Mouse (Mus musculus): ENCODE data around the gene Gopc. TPM values are rescaled to one million over a fixed set of nuclear protein-coding genes. Genes with fewer than 3 reads are reported as not detected.
A peak's percentile ranks its signal among the peaks of the same experiment; 100 is the strongest.

The Gopc gene
- polyA plus RNA-seq (2015; fragmentation: Nextera tagmentation; extraction: Ambion mirVana) = 25.4 and 26.8 TPM in 2 replicates

DNA sequence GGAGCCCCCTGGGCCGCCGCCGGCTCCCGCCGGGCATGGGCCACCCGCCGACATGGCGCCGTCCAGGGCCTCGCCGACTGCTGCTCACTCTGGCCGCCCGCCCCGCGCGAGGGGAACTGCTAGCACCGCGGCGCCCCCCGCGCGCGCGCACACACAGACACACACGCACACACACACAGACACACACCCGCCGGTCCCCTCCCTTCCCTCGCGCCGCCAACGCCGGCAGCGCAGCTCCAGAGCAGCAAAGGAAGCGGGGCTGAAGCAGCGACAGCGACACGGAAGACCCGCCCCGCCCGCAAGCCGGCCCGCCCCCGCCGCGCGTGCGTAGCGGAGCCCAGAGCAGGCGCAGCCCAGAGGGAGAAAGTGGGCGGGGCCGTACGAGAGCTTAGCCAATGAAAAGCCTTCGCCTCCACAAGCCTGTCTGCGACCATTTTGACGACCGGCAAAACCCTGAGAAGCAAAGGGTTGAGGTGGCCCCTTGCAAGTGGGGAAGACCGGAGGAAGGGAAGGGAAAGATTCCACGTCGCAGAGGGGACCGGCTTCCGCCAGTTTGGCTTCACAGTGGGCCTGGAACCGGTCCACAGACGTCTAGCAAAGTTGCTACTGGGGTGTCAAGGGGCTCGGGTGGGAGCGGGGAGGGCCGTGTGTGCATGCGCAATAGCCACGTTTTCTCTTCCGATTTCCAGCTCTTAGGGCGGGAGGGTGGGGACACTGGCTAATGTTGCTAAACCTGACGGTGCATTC, at the start of gene Gopc:
TSS of gene Gopc (minus strand) at position 280 of the 747 bp plus-strand sequence.
- H3K4me3 ChIP-seq (replicated peaks; ENCODE audit: low read length) = peak within 1 kb of the TSS; percentile 98
- H3K9me3 ChIP-seq (ENCODE audit: control insufficient read depth, low read length) = no peaks in the 10 kb centered on the region
- peak within 1 kb of the TSS; percentile 97 for H3K9ac ChIP-seq (replicated peaks; ENCODE audit: low read depth, low read length)
- peak; percentile 98 for ATAC-seq
- H3K4me2 ChIP-seq (ENCODE audit: low read length) = peak within 1 kb of the TSS; percentile 70
- peak within 1 kb of the TSS; percentile 95 for H3K27ac ChIP-seq (ENCODE audit: low read length)
- no peaks in the 10 kb centered on the region for H3K36me3 ChIP-seq (ENCODE audit: control insufficient read depth, insufficient read depth)
- under 1% methylated on average over 66 of the region's 71 CpGs for WGBS
- H3K27me3 ChIP-seq (replicated peaks; ENCODE audit: control insufficient read depth, insufficient read depth, low read length) = no peaks in the 10 kb centered on the region
- H3K4me1 ChIP-seq (replicated peaks; ENCODE audit: control insufficient read depth, insufficient read depth, low read length) = peaks cover 11% of the 10 kb centered on the region

DNA sequence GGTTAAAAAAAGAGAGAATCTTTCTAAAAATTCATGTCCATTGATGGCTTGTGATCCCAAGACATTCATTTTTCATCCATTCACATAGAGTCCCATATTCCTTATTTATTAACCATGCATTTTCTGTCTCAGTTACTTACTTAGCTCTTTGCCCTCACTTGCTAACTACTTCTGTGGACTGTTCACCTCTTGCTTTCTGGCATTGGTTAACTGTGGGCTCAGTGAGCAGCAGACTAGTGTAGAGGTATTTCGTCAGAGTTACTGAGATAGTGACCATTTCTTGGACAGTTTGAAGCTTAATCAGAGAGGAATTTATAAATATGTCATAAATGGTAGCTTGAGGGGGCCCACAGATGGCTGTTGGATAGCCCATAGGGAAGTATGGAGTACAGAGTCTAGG, 49.0 kb upstream of the Gopc start:
- 93% methylated on average over 1 of the region's 1 CpGs for WGBS
- Histone ChIP-seq H3K4me3 (replicated peaks; ENCODE audit: low read length) (no peak overlapping the region), H3K27me3 (replicated peaks; ENCODE audit: control insufficient read depth, insufficient read depth, low read length) (no peaks in the 10 kb centered on the region), H3K4me2 (ENCODE audit: low read length) (no peak overlapping the region), H3K9ac (replicated peaks; ENCODE audit: low read depth, low read length) (no peak overlapping the region), H3K4me1 (replicated peaks; ENCODE audit: control insufficient read depth, insufficient read depth, low read length) (no peaks in the 10 kb centered on the region), H3K36me3 (ENCODE audit: control insufficient read depth, insufficient read depth) (peaks cover 18% of the 10 kb centered on the region), H3K27ac (ENCODE audit: low read length) (no peak overlapping the region), H3K9me3 (ENCODE audit: control insufficient read depth, low read length) (no peaks in the 10 kb centered on the region)
- no peak for ATAC-seq

GRCm38 (mm10) chr10:52427634-52428415, 45.9 kb upstream of the Gopc start:
- H3K9ac ChIP-seq (replicated peaks; ENCODE audit: low read depth, low read length) = no peak overlapping the region
- no peak overlapping the region for H3K4me3 ChIP-seq (replicated peaks; ENCODE audit: low read length)
- H3K36me3 ChIP-seq (ENCODE audit: control insufficient read depth, insufficient read depth) = peaks cover 10% of the 10 kb centered on the region
- no peaks in the 10 kb centered on the region for H3K4me1 ChIP-seq (replicated peaks; ENCODE audit: control insufficient read depth, insufficient read depth, low read length)
- no peak overlapping the region for H3K4me2 ChIP-seq (ENCODE audit: low read length)
- H3K9me3 ChIP-seq (ENCODE audit: control insufficient read depth, low read length) = no peaks in the 10 kb centered on the region
- ATAC-seq = peak; percentile 47; the same call in 1 of the 2 replicates
- no peak overlapping the region for H3K27ac ChIP-seq (ENCODE audit: low read length)
- 29% methylated on average over 2 of the region's 2 CpGs for WGBS
- H3K27me3 ChIP-seq (replicated peaks; ENCODE audit: control insufficient read depth, insufficient read depth, low read length) = no peaks in the 10 kb centered on the region

- no peak for ATAC-seq
- 87% methylated on average over 7 of the region's 7 CpGs for WGBS
Observed at GRCm38 (mm10) chr10:52426314-52426980, 44.5 kb upstream of the Gopc start.

DNA sequence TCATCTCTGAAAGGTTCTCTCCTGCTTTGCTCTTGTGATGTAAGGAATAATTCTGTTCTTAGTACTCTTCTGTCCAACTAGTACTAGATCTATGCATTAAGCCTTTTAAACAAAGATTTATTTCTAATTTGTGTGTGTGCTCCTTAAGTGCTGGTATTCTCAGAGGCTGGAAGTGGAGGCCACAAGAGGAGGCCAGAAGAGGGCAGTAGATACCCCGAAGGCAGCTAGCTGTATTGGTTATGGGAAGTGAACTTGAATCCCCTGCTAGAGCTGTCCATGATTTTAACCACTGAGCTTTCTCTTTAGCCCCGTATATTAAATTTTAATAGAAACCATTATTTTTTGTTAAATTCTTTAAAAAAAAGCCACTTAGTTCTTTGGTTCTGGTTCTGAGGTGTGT, 41.2 kb upstream of the Gopc start:
- no peak overlapping the region for H3K27ac ChIP-seq (ENCODE audit: low read length)
- H3K36me3 ChIP-seq (ENCODE audit: control insufficient read depth, insufficient read depth) = no peaks in the 10 kb centered on the region
- H3K4me2 ChIP-seq (ENCODE audit: low read length) = no peak overlapping the region
- WGBS = 87% methylated on average over 2 of the region's 2 CpGs
- ATAC-seq = no peak
- H3K4me3 ChIP-seq (replicated peaks; ENCODE audit: low read length) = no peak overlapping the region
- no peaks in the 10 kb centered on the region for H3K27me3 ChIP-seq (replicated peaks; ENCODE audit: control insufficient read depth, insufficient read depth, low read length)
- H3K4me1 ChIP-seq (replicated peaks; ENCODE audit: control insufficient read depth, insufficient read depth, low read length) = peaks cover 19% of the 10 kb centered on the region
- H3K9me3 ChIP-seq (ENCODE audit: control insufficient read depth, low read length) = no peaks in the 10 kb centered on the region
- no peak overlapping the region for H3K9ac ChIP-seq (replicated peaks; ENCODE audit: low read depth, low read length)

More at GRCm38 (mm10) chr10:52426314-52426980, 44.5 kb upstream of the Gopc start:
- H3K27ac ChIP-seq (ENCODE audit: low read length) = no peak overlapping the region
- H3K4me3 ChIP-seq (replicated peaks; ENCODE audit: low read length) = no peak overlapping the region
- H3K36me3 ChIP-seq (ENCODE audit: control insufficient read depth, insufficient read depth) = peaks cover 8% of the 10 kb centered on the region; the same call in 1 of the 2 replicates
- H3K4me1 ChIP-seq (replicated peaks; ENCODE audit: control insufficient read depth, insufficient read depth, low read length) = no peaks in the 10 kb centered on the region
- no peaks in the 10 kb centered on the region for H3K9me3 ChIP-seq (ENCODE audit: control insufficient read depth, low read length)
- H3K27me3 ChIP-seq (replicated peaks; ENCODE audit: control insufficient read depth, insufficient read depth, low read length) = no peaks in the 10 kb centered on the region
- H3K9ac ChIP-seq (replicated peaks; ENCODE audit: low read depth, low read length) = no peak overlapping the region
- H3K4me2 ChIP-seq (ENCODE audit: low read length) = no peak overlapping the region

GRCm38 (mm10) chr10:52421716-52422115, 39.8 kb upstream of the Gopc start:
- H3K4me3 ChIP-seq (replicated peaks; ENCODE audit: low read length) = no peak overlapping the region
- H3K4me2 ChIP-seq (ENCODE audit: low read length) = no peak overlapping the region
- WGBS = 94% methylated on average over 6 of the region's 6 CpGs
- H3K9me3 ChIP-seq (ENCODE audit: control insufficient read depth, low read length) = no peaks in the 10 kb centered on the region
- no peak overlapping the region for H3K9ac ChIP-seq (replicated peaks; ENCODE audit: low read depth, low read length)
- H3K36me3 ChIP-seq (ENCODE audit: control insufficient read depth, insufficient read depth) = no peaks in the 10 kb centered on the region
- H3K27ac ChIP-seq (ENCODE audit: low read length) = no peak overlapping the region
- H3K27me3 ChIP-seq (replicated peaks; ENCODE audit: control insufficient read depth, insufficient read depth, low read length) = no peaks in the 10 kb centered on the region
- H3K4me1 ChIP-seq (replicated peaks; ENCODE audit: control insufficient read depth, insufficient read depth, low read length) = peaks cover 21% of the 10 kb centered on the region
- ATAC-seq = no peak

- Histone ChIP-seq H3K4me2 (ENCODE audit: low read length) (no peak overlapping the region), H3K9me3 (ENCODE audit: control insufficient read depth, low read length) (no peaks in the 10 kb centered on the region), H3K27me3 (replicated peaks; ENCODE audit: control insufficient read depth, insufficient read depth, low read length) (no peaks in the 10 kb centered on the region), H3K9ac (replicated peaks; ENCODE audit: low read depth, low read length) (no peak overlapping the region), H3K4me3 (replicated peaks; ENCODE audit: low read length) (no peak overlapping the region), H3K4me1 (replicated peaks; ENCODE audit: control insufficient read depth, insufficient read depth, low read length) (peaks cover 24% of the 10 kb centered on the region), H3K36me3 (ENCODE audit: control insufficient read depth, insufficient read depth) (no peaks in the 10 kb centered on the region), H3K27ac (ENCODE audit: low read length) (no peak overlapping the region)
- 92% methylated on average over 1 of the region's 1 CpGs for WGBS
- no peak for ATAC-seq
Observed at GRCm38 (mm10) chr10:52420526-52420925, 38.6 kb upstream of the Gopc start.

GRCm38 (mm10) chr10:52419402-52419801, 37.5 kb upstream of the Gopc start:
- Histone ChIP-seq H3K27ac (ENCODE audit: low read length) (no peak overlapping the region), H3K9me3 (ENCODE audit: control insufficient read depth, low read length) (no peaks in the 10 kb centered on the region), H3K4me1 (replicated peaks; ENCODE audit: control insufficient read depth, insufficient read depth, low read length) (peaks cover 24% of the 10 kb centered on the region), H3K4me2 (ENCODE audit: low read length) (peak overlapping the region; percentile 76), H3K4me3 (replicated peaks; ENCODE audit: low read length) (no peak overlapping the region), H3K27me3 (replicated peaks; ENCODE audit: control insufficient read depth, insufficient read depth, low read length) (no peaks in the 10 kb centered on the region), H3K9ac (replicated peaks; ENCODE audit: low read depth, low read length) (no peak overlapping the region), H3K36me3 (ENCODE audit: control insufficient read depth, insufficient read depth) (no peaks in the 10 kb centered on the region)
- 77% methylated on average over 4 of the region's 4 CpGs for WGBS
- no peak for ATAC-seq

DNA sequence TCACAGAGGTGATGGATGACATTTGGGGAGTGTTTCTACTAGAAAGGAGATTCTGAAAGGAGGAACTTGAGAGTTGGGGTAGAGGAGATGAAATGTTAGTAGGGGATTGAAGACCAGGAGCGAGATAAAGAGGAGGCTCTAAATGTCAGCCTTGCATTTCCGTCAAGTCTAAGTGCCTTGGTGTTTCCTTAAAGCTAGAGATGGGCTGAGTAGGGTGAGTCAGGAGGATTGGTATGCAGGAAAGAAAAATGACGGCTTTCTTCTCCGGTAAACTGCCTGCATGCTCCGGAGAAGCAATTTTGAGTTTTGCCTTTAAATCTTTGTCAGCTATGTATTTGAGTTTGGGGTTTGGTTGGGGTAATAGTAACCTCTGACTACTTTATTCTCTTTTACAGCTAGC, 37.0 kb upstream of the Gopc start:
- peak overlapping the region; percentile 93 for H3K9ac ChIP-seq (replicated peaks; ENCODE audit: low read depth, low read length)
- H3K36me3 ChIP-seq (ENCODE audit: control insufficient read depth, insufficient read depth) = no peaks in the 10 kb centered on the region
- H3K4me3 ChIP-seq (replicated peaks; ENCODE audit: low read length) = peak overlapping the region; percentile 97
- peaks cover 24% of the 10 kb centered on the region for H3K4me1 ChIP-seq (replicated peaks; ENCODE audit: control insufficient read depth, insufficient read depth, low read length)
- no peaks in the 10 kb centered on the region for H3K27me3 ChIP-seq (replicated peaks; ENCODE audit: control insufficient read depth, insufficient read depth, low read length)
- ATAC-seq = no peak
- H3K9me3 ChIP-seq (ENCODE audit: control insufficient read depth, low read length) = no peaks in the 10 kb centered on the region
- H3K27ac ChIP-seq (ENCODE audit: low read length) = no peak overlapping the region
- H3K4me2 ChIP-seq (ENCODE audit: low read length) = peak overlapping the region; percentile 76
- 80% methylated on average over 5 of the region's 5 CpGs for WGBS

Data from forebrain, embryonic 16.5 days (tissue).